Mouse (Mus musculus) heart, embryonic 10.5 days (tissue): ENCODE measurements around the gene Myh10. TPM values are rescaled to one million over a fixed set of nuclear protein-coding genes. Genes with fewer than 3 reads are reported as not detected.
"Not testable (repeated sequence)": the region's sequence is repeated elsewhere in the genome, so short reads cannot be mapped to it uniquely, and the experiment has no call there.

Experiments
- DNase-seq: peaks from one replicate; pipeline ENCODE4 v3.0.0-alpha.2; 2017; ENCODE audit warnings: low spot score
- H3K27ac ChIP-seq: fragments of 300-500 bp; sonication (generic); 2 replicates; pipeline ENCODE4 v1.5.1; 2016; ENCODE audit warnings: mild to moderate bottlenecking
- H3K27me3 ChIP-seq: fragments of 300-500 bp; sonication (generic); 2 replicates; pipeline ENCODE4 v1.6.1; 2016; ENCODE audit warnings: mild to moderate bottlenecking; ENCODE audit not compliant: poor library complexity, insufficient read depth, severe bottlenecking
- H3K36me3 ChIP-seq: fragments of 300-500 bp; sonication (generic); 2 replicates; pipeline ENCODE4 v1.6.1; 2016; ENCODE audit warnings: mild to moderate bottlenecking, moderate library complexity
- H3K4me1 ChIP-seq: fragments of 300-500 bp; sonication (generic); 2 replicates; pipeline ENCODE4 v1.6.1; 2016; ENCODE audit warnings: mild to moderate bottlenecking
- H3K4me3 ChIP-seq: fragments of 300-500 bp; sonication (generic); 2 replicates; pipeline ENCODE4 v1.5.1; 2016; ENCODE audit warnings: mild to moderate bottlenecking, moderate library complexity
- H3K9me3 ChIP-seq: fragments of 300-500 bp; sonication (generic); 2 replicates; pipeline ENCODE4 v1.6.1; 2016; ENCODE audit warnings: mild to moderate bottlenecking, moderate library complexity
- WGBS: fragments of 180-500 bp; shearing (Covaris S2); methylation state at CpG from one replicate; pipeline ENCODE4 v1.1.7; 2016; 5-methylcytosine and 5-hydroxymethylcytosine counted together
- polyA plus RNA-seq: library from polyadenylated mRNA; unstranded; fragments of >200 nt; fragmentation: Nextera tagmentation; extraction: Ambion mirVana; gene quantifications from 2 replicates; pipeline ENCODE4 v1.2.1, GENCODE M21; 2016

Gene Myh10
- polyA plus RNA-seq, 1 experiment from 2014 or later: 181 TPM

GRCm38 (mm10) chr11:68733401-68733800 lies 42.0 kb downstream of the Myh10 start:
- H3K9me3 ChIP-seq, H3K4me1 ChIP-seq, H3K27ac ChIP-seq, H3K27me3 ChIP-seq, H3K4me3 ChIP-seq, DNase-seq: not testable (repeated sequence)
- peaks cover 59% of the 10 kb centered on the region for H3K36me3 ChIP-seq
- 97% methylated on average over 3 of the region's 3 CpGs for WGBS

DNA sequence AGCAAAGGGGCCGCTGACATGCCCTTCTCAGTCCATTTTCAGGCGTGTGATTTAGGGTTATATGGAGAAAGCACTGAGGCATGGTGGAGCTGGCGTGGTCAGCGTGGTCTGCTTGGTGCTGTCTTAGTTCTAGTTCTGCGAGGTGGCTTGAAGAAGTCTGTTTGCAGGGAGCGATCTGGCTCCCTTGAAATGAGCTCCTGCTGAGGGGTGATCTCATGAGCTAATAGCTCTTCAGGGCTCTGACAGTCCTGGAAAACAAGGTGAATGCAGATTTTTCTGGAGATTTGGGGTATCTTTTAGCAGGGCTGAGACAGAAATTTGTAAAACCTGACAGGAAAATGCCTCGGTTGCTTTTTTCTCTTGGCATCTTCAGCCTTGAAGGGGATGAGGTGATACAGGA lies 48.1 kb downstream of the Myh10 start:
- WGBS: 92% methylated on average over 7 of the region's 7 CpGs
- Histone ChIP-seq H3K36me3 (peaks cover 86% of the 10 kb centered on the region), H3K9me3 (no peaks in the 10 kb centered on the region), H3K27ac (no peak overlapping the region), H3K4me1 (no peaks in the 10 kb centered on the region), H3K4me3 (no peak overlapping the region), H3K27me3 (no peaks in the 10 kb centered on the region)
- no peak for DNase-seq

- Histone ChIP-seq H3K27me3 (no peaks in the 10 kb centered on the region), H3K4me1 (no peaks in the 10 kb centered on the region), H3K4me3 (no peak overlapping the region), H3K36me3 (peaks cover 85% of the 10 kb centered on the region), H3K27ac (no peak overlapping the region), H3K9me3 (no peaks in the 10 kb centered on the region)
- DNase-seq: no peak
- 82% methylated on average over 2 of the region's 2 CpGs for WGBS
Observed at GRCm38 (mm10) chr11:68742658-68743057, 51.3 kb downstream of the Myh10 start.

DNA sequence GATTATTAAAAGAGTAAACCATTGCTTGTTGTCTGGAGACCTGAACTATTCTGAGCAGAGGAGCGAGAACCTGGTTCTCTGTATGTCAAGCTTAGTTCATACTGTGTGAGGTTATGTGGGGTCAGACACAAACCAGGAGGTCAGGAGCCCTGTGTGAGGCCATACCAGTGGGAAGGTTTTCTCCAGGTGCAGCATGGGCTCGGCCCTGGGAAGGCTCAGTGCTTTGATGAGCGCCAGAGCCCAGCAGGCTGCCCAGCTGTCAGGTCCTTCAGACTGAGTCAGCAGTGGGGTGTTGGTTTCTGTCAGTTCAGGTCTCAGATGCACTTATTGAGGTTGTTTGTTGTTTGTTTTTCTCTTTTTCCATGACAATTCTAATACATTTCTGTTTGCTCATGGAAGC lies 52.8 kb downstream of the Myh10 start:
- no peaks in the 10 kb centered on the region for H3K9me3 ChIP-seq
- no peaks in the 10 kb centered on the region for H3K27me3 ChIP-seq
- H3K27ac ChIP-seq: no peak overlapping the region
- H3K36me3 ChIP-seq: peaks cover 85% of the 10 kb centered on the region
- H3K4me1 ChIP-seq: no peaks in the 10 kb centered on the region
- DNase-seq: no peak
- WGBS: 75% methylated on average over 3 of the region's 3 CpGs
- H3K4me3 ChIP-seq: no peak overlapping the region

DNA sequence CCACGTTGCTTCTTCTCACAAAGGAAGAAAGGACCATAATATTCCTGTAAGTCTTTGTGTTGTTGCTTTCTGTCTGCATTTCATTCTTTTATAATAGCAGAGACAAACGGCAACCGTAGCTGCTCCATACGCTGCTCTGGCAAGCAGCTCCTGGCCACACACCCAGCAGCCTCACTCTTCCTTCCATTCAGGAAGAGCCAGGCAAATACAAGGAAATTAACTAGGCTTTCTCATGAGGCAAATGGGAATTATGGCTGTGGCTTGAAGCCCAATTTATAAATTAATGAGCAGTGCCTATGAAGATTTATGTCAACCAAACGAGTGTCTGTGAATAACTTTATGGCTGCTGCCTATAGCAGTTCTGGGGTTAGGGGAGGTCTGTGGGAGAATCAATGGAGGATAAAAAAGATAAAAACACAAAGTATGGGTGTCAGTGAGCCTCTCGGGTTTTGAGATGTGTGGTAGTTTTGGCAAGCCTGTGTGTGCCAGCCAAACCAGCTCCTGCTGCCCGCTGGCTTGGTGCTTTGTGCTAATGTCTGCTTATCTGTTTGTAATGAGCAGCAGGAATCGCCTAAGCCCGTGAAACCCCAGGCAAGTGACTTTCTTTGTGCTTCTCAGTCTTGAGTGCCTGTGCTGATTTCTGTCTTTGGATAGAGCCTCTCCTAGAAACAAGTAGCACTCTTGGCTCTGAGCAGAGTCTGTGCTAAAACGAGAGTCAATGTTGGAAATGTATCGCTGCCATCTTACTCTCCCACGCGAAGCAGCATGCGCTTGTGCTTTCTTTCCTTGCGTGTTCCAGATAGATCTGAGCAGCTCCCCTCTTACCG lies 54.2 kb downstream of the Myh10 start:
- Histone ChIP-seq H3K36me3 (peaks cover 84% of the 10 kb centered on the region), H3K4me3 (no peak overlapping the region), H3K27me3 (no peaks in the 10 kb centered on the region), H3K27ac (no peak overlapping the region), H3K4me1 (no peaks in the 10 kb centered on the region), H3K9me3 (no peaks in the 10 kb centered on the region)
- 88% methylated on average over 16 of the region's 16 CpGs for WGBS
- DNase-seq: no peak

- Histone ChIP-seq H3K4me1 (peaks cover 5% of the 10 kb centered on the region; the same call in 1 of the 2 replicates), H3K27ac (no peak overlapping the region), H3K36me3 (peaks cover 85% of the 10 kb centered on the region), H3K9me3 (no peaks in the 10 kb centered on the region), H3K4me3 (no peak overlapping the region), H3K27me3 (no peaks in the 10 kb centered on the region)
- DNase-seq: no peak
- WGBS: 89% methylated on average over 5 of the region's 5 CpGs
Observed at GRCm38 (mm10) chr11:68748121-68748520, 56.8 kb downstream of the Myh10 start.

GRCm38 (mm10) chr11:68750206-68750605 lies 58.8 kb downstream of the Myh10 start:
- WGBS: 76% methylated on average over 2 of the region's 2 CpGs
- no peaks in the 10 kb centered on the region for H3K27me3 ChIP-seq
- no peak overlapping the region for H3K27ac ChIP-seq
- H3K4me1 ChIP-seq: peaks cover 5% of the 10 kb centered on the region; the same call in 1 of the 2 replicates
- no peaks in the 10 kb centered on the region for H3K9me3 ChIP-seq
- no peak for DNase-seq
- H3K36me3 ChIP-seq: peaks cover 86% of the 10 kb centered on the region
- no peak overlapping the region for H3K4me3 ChIP-seq

DNA sequence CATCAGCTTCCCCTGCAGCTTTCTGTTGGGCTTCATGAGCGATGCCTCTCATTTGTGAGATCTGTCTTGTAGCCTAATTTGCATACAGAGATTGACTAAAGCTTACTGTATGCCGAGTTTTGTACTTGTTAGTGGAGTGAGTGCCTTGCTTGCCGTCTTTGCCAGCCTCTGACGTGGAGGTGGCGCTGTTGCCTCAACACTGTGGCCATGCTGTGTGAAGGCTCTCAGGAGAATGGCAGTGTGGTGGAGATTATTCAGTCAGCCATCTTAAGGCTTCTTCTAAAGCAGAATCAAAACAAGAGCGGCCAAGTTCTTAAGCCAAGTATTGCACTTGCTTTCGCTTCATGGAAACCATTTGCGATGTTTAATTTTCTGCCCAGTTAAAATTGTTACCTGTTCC lies 59.6 kb downstream of the Myh10 start:
- DNase-seq: no peak
- 80% methylated on average over 8 of the region's 8 CpGs for WGBS
- Histone ChIP-seq H3K27ac (no peak overlapping the region), H3K9me3 (no peaks in the 10 kb centered on the region), H3K36me3 (peaks cover 79% of the 10 kb centered on the region), H3K4me1 (peaks cover 5% of the 10 kb centered on the region; the same call in 1 of the 2 replicates), H3K27me3 (no peaks in the 10 kb centered on the region), H3K4me3 (no peak overlapping the region)

DNA sequence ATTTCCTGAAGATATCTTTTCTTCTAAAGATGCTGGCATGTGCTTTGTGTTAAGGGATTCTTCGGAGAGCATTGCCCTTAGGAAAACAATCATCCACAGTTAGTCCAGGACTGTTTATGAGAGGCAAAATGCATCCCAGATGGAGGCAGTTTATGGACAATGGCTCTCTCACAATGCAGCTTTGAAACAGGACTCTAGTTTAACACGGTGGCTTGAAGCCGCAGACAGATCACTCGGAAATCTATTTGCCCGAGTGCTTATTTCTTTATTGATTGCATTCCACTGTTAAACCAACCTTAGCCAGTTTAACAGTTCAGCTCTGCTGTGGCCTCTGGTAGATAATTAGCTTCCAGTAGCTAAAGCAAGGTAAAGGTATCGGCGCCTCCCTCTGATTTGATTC lies 62.9 kb downstream of the Myh10 start:
- Histone ChIP-seq H3K27ac (no peak overlapping the region), H3K27me3 (no peaks in the 10 kb centered on the region), H3K4me1 (peaks cover 8% of the 10 kb centered on the region; the same call in 1 of the 2 replicates), H3K4me3 (no peak overlapping the region), H3K36me3 (peaks cover 72% of the 10 kb centered on the region), H3K9me3 (no peaks in the 10 kb centered on the region)
- 80% methylated on average over 7 of the region's 7 CpGs for WGBS
- DNase-seq: no peak

GRCm38 (mm10) chr11:68756456-68757348 lies 65.3 kb downstream of the Myh10 start:
- H3K27me3 ChIP-seq: no peaks in the 10 kb centered on the region
- DNase-seq: no peak
- H3K27ac ChIP-seq: no peak overlapping the region
- no peaks in the 10 kb centered on the region for H3K9me3 ChIP-seq
- peaks cover 10% of the 10 kb centered on the region; the same call in 1 of the 2 replicates for H3K4me1 ChIP-seq
- H3K4me3 ChIP-seq: no peak overlapping the region
- WGBS: 87% methylated on average over 11 of the region's 11 CpGs
- peaks cover 76% of the 10 kb centered on the region for H3K36me3 ChIP-seq

- no peaks in the 10 kb centered on the region for H3K27me3 ChIP-seq
- peaks cover 6% of the 10 kb centered on the region; the same call in 1 of the 2 replicates for H3K4me1 ChIP-seq
- no peaks in the 10 kb centered on the region for H3K9me3 ChIP-seq
- peaks cover 78% of the 10 kb centered on the region for H3K36me3 ChIP-seq
- no peak for DNase-seq
- 95% methylated on average over 3 of the region's 3 CpGs for WGBS
- H3K4me3 ChIP-seq: no peak overlapping the region
- H3K27ac ChIP-seq: no peak overlapping the region
Observed at GRCm38 (mm10) chr11:68759691-68760090, 68.3 kb downstream of the Myh10 start.

GRCm38 (mm10) chr11:68761155-68761554 lies 69.8 kb downstream of the Myh10 start:
- 85% methylated on average over 4 of the region's 4 CpGs for WGBS
- no peak for DNase-seq
- Histone ChIP-seq H3K9me3 (no peaks in the 10 kb centered on the region), H3K27ac (no peak overlapping the region), H3K36me3 (peaks cover 90% of the 10 kb centered on the region), H3K4me1 (peaks cover 6% of the 10 kb centered on the region; the same call in 1 of the 2 replicates), H3K4me3 (no peak overlapping the region), H3K27me3 (no peaks in the 10 kb centered on the region)

GRCm38 (mm10) chr11:68761664-68762063 lies 70.3 kb downstream of the Myh10 start:
- no peaks in the 10 kb centered on the region for H3K27me3 ChIP-seq
- no peak overlapping the region for H3K27ac ChIP-seq
- peaks cover 90% of the 10 kb centered on the region for H3K36me3 ChIP-seq
- WGBS: 49% methylated on average over 6 of the region's 6 CpGs
- DNase-seq: no peak
- no peaks in the 10 kb centered on the region for H3K9me3 ChIP-seq
- no peak overlapping the region for H3K4me3 ChIP-seq
- H3K4me1 ChIP-seq: peaks cover 3% of the 10 kb centered on the region; the same call in 1 of the 2 replicates
